Mouse (Mus musculus) heart, embryonic 10.5 days (tissue): ENCODE data around the gene Adat3. TPM values are rescaled to one million over a fixed set of nuclear protein-coding genes. Genes with fewer than 3 reads are reported as not detected.
"Not testable (repeated sequence)": the region's sequence is repeated elsewhere in the genome, so short reads cannot be mapped to it uniquely, and the experiment has no call there.

Experiments
- DNase-seq: peaks from one replicate; pipeline ENCODE4 v3.0.0-alpha.2; 2017; ENCODE audit warnings: low spot score
- H3K27ac ChIP-seq: fragments of 300-500 bp; sonication (generic); 2 replicates; pipeline ENCODE4 v1.5.1; 2016; ENCODE audit warnings: mild to moderate bottlenecking
- H3K27me3 ChIP-seq: fragments of 300-500 bp; sonication (generic); 2 replicates; pipeline ENCODE4 v1.6.1; 2016; ENCODE audit warnings: mild to moderate bottlenecking; ENCODE audit not compliant: poor library complexity, insufficient read depth, severe bottlenecking
- H3K36me3 ChIP-seq: fragments of 300-500 bp; sonication (generic); 2 replicates; pipeline ENCODE4 v1.6.1; 2016; ENCODE audit warnings: mild to moderate bottlenecking, moderate library complexity
- H3K4me1 ChIP-seq: fragments of 300-500 bp; sonication (generic); 2 replicates; pipeline ENCODE4 v1.6.1; 2016; ENCODE audit warnings: mild to moderate bottlenecking
- H3K4me3 ChIP-seq: fragments of 300-500 bp; sonication (generic); 2 replicates; pipeline ENCODE4 v1.5.1; 2016; ENCODE audit warnings: mild to moderate bottlenecking, moderate library complexity
- H3K9me3 ChIP-seq: fragments of 300-500 bp; sonication (generic); 2 replicates; pipeline ENCODE4 v1.6.1; 2016; ENCODE audit warnings: mild to moderate bottlenecking, moderate library complexity
- WGBS: fragments of 180-500 bp; shearing (Covaris S2); methylation state at CpG from one replicate; pipeline ENCODE4 v1.1.7; 2016; 5-methylcytosine and 5-hydroxymethylcytosine counted together
- polyA plus RNA-seq: library from polyadenylated mRNA; unstranded; fragments of >200 nt; fragmentation: Nextera tagmentation; extraction: Ambion mirVana; gene quantifications from 2 replicates; pipeline ENCODE4 v1.2.1, GENCODE M21; 2016

Adat3 gene
- polyA plus RNA-seq, 1 experiment from 2014 or later: 9.3 TPM

DNA sequence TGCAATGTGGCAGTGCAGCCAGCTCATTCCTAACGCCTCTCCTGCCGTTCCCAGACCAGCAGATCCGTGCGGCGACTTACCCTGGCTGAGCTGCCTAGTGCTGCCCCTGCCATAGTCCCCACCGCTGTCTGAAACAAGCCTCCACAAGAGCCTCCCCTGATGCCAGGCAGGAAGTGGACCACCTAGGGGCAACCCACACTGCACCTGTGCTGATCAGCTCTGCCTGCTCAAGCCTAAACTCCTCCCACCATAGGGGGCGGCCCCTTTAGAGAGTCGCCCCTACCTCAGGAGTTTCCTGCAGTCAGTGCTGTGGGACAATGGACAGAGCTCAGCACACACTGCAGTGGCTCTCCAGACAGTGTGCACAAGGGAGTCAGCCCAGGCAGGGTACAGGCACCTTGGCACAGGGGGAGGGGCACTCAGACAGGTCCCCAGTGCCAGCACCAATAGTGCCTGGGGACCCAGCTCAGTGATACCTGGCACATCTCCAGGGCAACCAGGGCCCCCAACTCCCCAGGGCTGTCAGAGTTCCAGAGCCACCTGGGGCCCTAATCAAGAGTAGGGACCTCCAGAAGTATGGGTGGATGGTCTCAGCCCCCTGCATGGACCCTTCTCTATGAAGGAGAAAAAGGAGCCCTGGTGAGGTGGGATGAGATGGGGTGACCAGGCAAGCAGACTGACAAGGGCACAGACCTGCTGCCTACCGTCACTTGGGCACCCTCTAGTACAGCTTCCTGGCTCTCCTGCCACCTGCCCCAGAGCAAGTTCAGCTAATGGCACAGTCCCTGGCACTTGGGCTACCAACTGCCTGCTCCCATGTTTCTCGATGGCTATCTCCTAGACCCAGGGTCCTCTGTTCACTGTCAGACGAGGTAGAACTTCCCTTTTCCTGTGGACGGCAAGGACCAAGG is 17.8 kb upstream of the Adat3 start:
- DNase-seq: no peak
- Histone ChIP-seq H3K36me3 (peaks cover 47% of the 10 kb centered on the region), H3K4me1 (peaks cover 62% of the 10 kb centered on the region), H3K27ac (no peak overlapping the region; the same call in 1 of the 2 replicates), H3K4me3 (no peak overlapping the region; the same call in 1 of the 2 replicates), H3K9me3 (no peaks in the 10 kb centered on the region), H3K27me3 (no peaks in the 10 kb centered on the region)
- WGBS: 76% methylated on average over 12 of the region's 12 CpGs

DNA sequence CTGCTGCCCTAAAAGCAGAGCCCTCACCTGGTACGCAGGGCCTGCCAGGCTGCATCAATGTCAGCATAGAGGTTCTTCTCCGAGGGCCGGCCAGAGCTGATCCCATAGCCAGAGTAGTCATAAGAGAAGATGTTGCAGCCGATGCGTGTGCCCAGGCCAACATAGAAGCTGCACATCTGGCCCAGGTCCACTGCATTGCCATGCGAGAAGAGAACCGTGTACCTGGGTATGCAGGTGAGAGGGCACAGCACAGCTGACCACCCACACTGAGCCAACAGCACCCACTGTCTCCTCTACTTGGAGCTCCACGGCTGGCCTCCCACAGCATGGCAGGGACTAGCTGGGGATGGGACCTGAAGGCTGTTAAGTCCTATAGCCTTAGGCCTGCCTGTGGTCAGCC is 17.1 kb upstream of the Adat3 start:
- Histone ChIP-seq H3K27ac (peak overlapping the region; percentile 84; the same call in 1 of the 2 replicates), H3K4me1 (peaks cover 63% of the 10 kb centered on the region), H3K4me3 (no peak overlapping the region; the same call in 1 of the 2 replicates), H3K9me3 (no peaks in the 10 kb centered on the region), H3K36me3 (peaks cover 47% of the 10 kb centered on the region), H3K27me3 (no peaks in the 10 kb centered on the region)
- DNase-seq: no peak
- WGBS: 92% methylated on average over 8 of the region's 8 CpGs

DNA sequence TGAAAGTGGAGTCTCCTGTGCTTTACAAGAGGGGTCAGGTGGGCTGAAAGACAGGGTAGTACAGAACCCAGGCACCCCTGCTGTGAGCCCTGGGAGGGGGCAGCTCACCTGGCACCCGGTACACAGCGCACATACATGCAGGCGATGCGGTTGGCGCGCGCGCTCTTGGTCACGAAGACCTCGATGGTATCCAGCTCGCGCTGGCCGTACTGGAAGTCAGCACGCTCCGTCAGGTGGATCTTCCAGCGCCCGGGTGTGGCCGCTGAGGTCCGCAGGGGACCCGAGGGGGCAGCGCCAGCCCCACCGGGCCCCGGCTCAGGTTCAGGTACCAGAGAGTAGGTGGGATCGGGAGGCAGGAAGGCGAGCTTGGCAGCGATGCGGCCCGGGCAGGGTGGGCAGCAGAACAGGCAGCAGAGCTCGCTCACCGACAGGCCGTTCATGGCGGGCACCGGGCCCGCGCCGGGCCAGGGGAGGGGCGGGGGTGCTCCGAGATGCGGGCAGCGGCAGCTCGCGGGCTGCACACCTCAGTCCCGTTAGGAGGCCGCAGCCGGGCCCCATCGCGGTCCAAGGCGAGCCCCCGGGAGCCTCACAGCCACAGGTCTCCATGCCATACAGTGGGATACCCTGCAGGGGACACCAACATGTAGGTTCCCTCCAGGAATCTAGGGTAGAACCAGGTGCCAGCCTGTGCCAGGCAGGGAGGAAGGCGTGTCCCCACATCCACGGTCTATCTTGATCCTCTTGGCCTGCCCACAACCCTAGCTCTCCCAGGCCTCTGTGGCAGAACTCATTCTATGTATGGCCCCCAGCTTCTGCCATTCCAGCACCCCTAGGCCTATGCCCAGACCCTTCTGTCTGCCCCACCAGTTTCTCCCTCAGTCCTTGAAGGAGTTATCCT is 16.0 kb upstream of the Adat3 start:
- no peak for DNase-seq
- peaks cover 47% of the 10 kb centered on the region for H3K36me3 ChIP-seq
- 93% methylated on average over 50 of the region's 51 CpGs for WGBS
- H3K27ac ChIP-seq: peak overlapping the region; percentile 84
- peaks cover 65% of the 10 kb centered on the region for H3K4me1 ChIP-seq
- H3K27me3 ChIP-seq: no peaks in the 10 kb centered on the region
- H3K9me3 ChIP-seq: no peaks in the 10 kb centered on the region
- H3K4me3 ChIP-seq: peak overlapping the region; percentile 35

DNA sequence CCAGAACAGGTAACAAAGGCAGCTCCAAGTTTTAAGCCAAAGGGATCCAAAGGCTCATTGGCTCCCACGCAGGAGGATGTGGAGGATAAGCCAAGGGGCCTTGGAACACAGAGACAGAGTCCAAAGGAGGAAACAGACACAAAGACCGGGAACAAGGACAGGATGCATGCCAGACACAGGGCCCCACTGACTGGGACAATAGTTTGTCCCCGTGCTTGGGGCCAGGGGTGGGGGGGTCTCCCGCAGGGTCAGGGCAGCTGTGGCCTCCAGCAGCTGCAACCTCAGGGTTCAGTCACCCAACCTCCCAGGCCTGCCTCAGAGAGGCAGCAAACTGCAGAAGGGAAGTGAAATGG is 15.4 kb upstream of the Adat3 start:
- H3K4me1 ChIP-seq: peaks cover 65% of the 10 kb centered on the region
- no peak for DNase-seq

DNA sequence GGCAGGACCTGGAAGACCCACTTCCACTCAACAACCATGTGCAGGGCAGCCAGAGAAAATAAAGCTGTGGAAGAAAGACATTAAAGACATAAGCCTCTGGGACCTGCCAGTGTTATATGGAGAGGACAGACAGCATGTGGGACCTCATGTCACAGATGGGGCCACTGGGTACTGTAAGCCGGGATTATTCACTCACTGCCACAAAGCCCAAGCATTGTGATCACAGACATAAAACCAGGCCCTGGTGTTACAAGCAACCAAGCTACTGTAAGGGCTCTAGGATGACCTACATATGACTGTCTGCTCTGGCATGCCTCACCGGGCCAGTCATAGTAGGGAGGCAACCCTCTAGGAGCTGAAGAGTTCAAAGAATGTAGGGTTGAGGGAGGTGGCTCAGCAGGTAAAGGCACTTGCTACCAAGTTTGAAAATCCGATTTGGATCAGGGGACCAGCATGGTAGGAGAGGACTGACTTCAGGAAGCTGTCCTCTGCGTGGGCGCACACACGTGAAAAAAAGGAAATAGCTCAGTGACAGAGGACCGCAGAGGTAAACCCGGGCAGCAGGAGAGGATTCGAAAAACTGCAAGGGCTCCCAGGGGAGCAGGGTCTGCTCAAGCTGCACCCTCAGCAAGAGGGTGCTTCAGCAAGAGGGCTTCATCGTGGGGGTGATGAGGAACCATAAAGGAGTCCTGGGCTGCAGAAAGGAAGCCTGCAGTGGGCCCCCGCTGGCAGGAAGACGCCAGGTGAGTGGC is 13.4 kb upstream of the Adat3 start:
- Histone ChIP-seq H3K9me3 (no peaks in the 10 kb centered on the region), H3K27ac (peak overlapping the region; percentile 94), H3K4me1 (peaks cover 54% of the 10 kb centered on the region), H3K27me3 (no peaks in the 10 kb centered on the region), H3K36me3 (peaks cover 26% of the 10 kb centered on the region), H3K4me3 (peak overlapping the region; percentile 99)
- WGBS: 13% methylated on average over 12 of the region's 12 CpGs
- no peak for DNase-seq

More for the DNA sequence above, 15.4 kb upstream of the Adat3 start:
- H3K36me3 ChIP-seq: peaks cover 43% of the 10 kb centered on the region
- H3K4me3 ChIP-seq: peak overlapping the region; percentile 35
- no peaks in the 10 kb centered on the region for H3K27me3 ChIP-seq
- peak overlapping the region; percentile 84 for H3K27ac ChIP-seq
- 58% methylated on average over 4 of the region's 4 CpGs for WGBS
- no peaks in the 10 kb centered on the region for H3K9me3 ChIP-seq

DNA sequence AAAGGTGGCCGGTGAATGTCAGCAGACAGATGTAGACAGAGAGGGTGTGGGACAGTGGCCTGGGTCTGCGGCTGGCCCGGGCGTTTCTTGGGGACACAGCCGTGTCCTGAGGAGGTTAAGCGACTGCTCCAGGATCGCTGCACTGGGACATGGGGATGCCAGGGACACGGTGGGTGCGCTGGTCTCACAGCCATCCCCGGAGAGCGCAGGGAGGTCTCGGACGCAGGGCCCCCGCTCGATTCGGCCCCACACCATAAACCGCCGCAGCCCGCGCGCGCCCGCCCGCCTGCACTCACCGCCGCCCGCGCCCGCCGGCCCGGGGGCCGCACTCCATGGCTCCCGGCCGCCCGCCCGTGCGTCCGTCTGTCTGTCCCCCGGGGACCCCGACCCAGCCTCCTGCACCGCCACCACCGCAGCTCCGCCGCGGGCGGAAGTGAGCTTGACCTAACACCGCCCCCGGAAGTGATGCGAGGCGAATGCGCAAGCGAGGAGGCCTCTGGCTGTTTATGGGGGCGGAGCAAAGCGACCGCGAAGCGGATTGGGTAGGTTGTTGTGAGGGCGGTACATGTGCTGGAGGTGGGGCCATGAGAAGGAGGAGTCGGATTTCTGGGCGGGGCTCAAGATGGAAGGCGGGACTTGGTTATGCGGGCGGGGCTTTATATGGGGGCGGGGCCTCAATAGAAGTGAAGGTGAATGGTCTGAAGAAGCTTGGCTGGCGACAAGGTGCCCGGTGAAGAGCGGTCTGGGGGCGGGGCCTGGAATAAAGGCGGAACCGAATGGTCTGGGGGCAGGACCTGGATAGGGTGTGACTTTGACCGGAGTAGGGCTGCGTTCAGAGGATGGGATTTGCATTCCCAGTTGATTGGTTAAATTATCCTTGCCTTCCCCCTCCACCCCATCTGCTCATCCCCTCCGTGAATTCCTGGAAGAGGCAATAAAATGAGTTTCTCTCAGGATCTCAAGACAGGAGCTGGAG is 12.5 kb upstream of the Adat3 start, which contains the start of gene Abhd17a:
Abhd17a (minus strand) TSS at position 463 of the 976 bp plus-strand sequence.
- Histone ChIP-seq H3K27me3 (no peaks in the 10 kb centered on the region), H3K4me1 (peaks cover 47% of the 10 kb centered on the region), H3K4me3 (peak within 1 kb of the TSS; percentile 99), H3K36me3 (peaks cover 18% of the 10 kb centered on the region), H3K27ac (peak within 1 kb of the TSS; percentile 94), H3K9me3 (no peaks in the 10 kb centered on the region)
- 1% methylated on average over 65 of the region's 73 CpGs for WGBS
- DNase-seq: peak; percentile 100

DNA sequence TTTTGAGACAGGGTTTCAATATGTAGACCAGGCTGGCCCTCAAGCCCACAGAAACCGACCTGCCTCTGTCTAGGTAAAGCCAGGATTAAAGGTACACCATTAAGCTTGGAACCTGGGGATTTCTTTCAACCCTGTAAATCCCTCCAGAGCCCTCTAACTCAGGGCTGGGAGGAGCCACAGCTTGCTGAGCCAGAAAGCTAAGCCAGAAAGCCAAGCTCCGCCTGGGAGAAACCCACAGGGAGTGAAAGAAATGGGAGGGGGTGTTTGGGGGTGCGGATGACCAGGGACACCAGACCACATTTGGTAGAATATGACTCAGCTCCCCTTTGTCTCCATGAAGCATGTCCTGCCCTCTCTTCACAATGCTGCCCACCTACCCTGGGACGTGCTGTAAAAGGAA is 6.4 kb upstream of the Adat3 start:
- H3K27me3 ChIP-seq: no peaks in the 10 kb centered on the region
- no peaks in the 10 kb centered on the region for H3K9me3 ChIP-seq
- no peak overlapping the region; the same call in 1 of the 2 replicates for H3K27ac ChIP-seq
- no peak for DNase-seq
- H3K36me3 ChIP-seq: no peaks in the 10 kb centered on the region
- H3K4me3 ChIP-seq: no peak overlapping the region
- no peaks in the 10 kb centered on the region; the same call in 1 of the 2 replicates for H3K4me1 ChIP-seq
- WGBS: 43% methylated on average over 4 of the region's 4 CpGs

DNA sequence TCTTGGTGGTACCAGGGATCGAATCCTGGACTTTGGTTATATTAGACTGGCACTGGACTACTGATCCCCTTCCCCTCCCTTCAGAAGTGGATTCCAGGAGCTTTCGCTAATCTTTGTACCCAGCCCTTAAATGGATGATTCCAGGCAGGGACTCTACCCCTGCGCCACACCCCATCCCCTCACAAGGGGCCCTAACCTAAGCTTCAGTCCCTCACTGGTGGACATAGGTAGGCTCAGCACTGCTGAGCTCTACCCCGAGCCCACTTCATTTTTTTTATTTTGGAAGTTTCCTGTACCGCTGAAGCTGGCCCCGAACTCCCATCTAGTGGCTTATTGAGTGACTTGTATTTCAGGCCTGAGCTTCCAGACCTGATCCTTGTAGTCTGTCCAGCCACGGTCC is 684 bp downstream of the Adat3 start:
- Histone ChIP-seq H3K4me1 (peaks cover 37% of the 10 kb centered on the region), H3K4me3 (peak overlapping the region; percentile 89), H3K27ac (peak overlapping the region; percentile 90), H3K9me3 (no peaks in the 10 kb centered on the region), H3K27me3 (no peaks in the 10 kb centered on the region), H3K36me3 (peaks cover 32% of the 10 kb centered on the region)
- DNase-seq: no peak
- 27% methylated on average over 7 of the region's 7 CpGs for WGBS

DNA sequence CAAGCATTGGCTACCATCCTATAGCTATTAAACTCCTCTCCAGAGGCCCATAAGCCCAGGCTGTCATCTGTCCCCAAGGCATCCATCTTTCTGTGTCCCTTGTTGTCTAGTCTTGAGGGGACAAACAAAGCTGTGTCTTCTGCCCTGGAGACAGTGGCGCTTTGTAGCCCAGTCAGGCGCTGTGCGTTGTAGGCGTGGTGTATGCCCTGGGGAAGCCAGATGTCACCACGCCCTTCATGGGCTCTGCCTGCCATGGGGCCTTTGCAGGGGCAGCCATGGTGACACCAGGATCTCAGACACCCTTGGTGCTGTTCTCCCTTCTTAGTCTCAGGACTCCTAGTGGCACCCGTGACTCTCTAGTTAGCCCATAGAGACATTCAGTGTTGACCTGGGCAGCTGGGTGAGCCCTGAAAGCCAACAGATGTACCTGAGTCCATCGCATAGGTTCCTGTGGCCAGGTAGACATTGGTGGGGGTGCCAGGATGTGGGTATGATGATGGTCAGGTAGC is 1.4 kb downstream of the Adat3 start:
- no peaks in the 10 kb centered on the region for H3K9me3 ChIP-seq
- H3K27ac ChIP-seq: peak overlapping the region; percentile 90; the same call in 1 of the 2 replicates
- peaks cover 39% of the 10 kb centered on the region for H3K36me3 ChIP-seq
- 90% methylated on average over 7 of the region's 7 CpGs for WGBS
- H3K27me3 ChIP-seq: no peaks in the 10 kb centered on the region
- H3K4me1 ChIP-seq: peaks cover 37% of the 10 kb centered on the region
- H3K4me3 ChIP-seq: peak overlapping the region; percentile 89
- peak; percentile 89 for DNase-seq

DNA sequence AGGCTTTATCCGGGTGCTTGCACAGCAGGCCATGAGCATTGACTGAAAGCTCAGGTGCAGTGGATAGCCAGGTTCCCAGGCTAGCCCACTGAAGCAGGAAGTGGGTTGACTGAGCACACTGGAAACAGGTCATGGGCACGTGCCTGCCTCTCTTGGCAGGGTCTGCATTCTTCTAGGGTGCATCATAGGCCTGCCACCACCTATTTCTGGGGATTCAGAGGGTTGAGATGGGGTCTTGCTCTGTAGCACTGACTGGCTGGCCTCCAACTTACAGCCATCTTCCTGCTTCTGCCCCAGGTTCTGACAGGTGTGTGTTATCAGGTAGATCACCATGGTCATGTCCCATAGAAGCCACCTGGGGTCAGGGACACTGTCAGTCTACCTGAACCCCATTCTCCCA is 2.3 kb downstream of the Adat3 start:
- 91% methylated on average over 2 of the region's 2 CpGs for WGBS
- Histone ChIP-seq H3K4me1 (peaks cover 37% of the 10 kb centered on the region), H3K27ac (peak overlapping the region; percentile 90; the same call in 1 of the 2 replicates), H3K36me3 (peaks cover 48% of the 10 kb centered on the region), H3K4me3 (no peak overlapping the region), H3K9me3 (no peaks in the 10 kb centered on the region), H3K27me3 (no peaks in the 10 kb centered on the region)
- DNase-seq: no peak

DNA sequence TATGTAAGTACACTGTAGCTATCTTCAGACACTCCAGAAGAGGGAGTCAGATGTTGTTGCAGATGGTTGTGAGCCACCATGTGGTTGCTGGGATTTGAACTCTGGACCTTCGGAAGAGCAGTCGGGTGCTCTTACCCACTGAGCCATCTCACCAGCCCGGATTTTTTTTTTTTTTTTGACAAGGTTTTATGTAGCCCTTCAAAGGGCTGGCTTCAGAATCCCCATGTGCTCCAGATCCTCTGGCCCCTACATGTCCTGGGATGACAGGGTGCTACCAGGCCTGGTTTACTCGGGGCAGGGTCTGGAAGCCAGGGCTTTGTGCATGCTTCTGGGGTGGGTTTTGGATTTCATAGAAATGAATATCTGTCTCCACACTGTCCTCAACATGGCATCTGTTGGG is 3.0 kb downstream of the Adat3 start, which contains the start of gene Gm49322:
Gm49322 (plus strand) TSS at position 301 of the 400 bp plus-strand sequence.
- not testable (repeated sequence) for DNase-seq, H3K9me3 ChIP-seq, H3K27me3 ChIP-seq
- peak within 1 kb of the TSS; percentile 8; the same call in 1 of the 2 replicates for H3K4me3 ChIP-seq
- WGBS: 82% methylated on average over 4 of the region's 4 CpGs
- peaks cover 42% of the 10 kb centered on the region for H3K4me1 ChIP-seq
- peaks cover 55% of the 10 kb centered on the region for H3K36me3 ChIP-seq
- peak within 1 kb of the TSS; percentile 90; the same call in 1 of the 2 replicates for H3K27ac ChIP-seq
